Mouse (Mus musculus): Measurements from ENCODE around the gene Gm13124. TPM values are rescaled to one million over a fixed set of nuclear protein-coding genes. Genes with fewer than 3 reads are reported as not detected.
"Not testable (repeated sequence)": the region's sequence is repeated elsewhere in the genome, so short reads cannot be mapped to it uniquely, and the experiment has no call there.

The Gm13124 gene
- total RNA-seq (2021), result not detected

GRCm38 (mm10) chr4:144565034-144565433, at the start of gene Gm13124:
Gene Gm13124, minus strand, starts transcription at chr4:144565134.
- DNase-seq, result no peak

- no peak for DNase-seq
These were observed 49.7 kb upstream of the Gm13124 start for GRCm38 (mm10) chr4:144614586-144614985.

GRCm38 (mm10) chr4:144613407-144613806, 48.5 kb upstream of the Gm13124 start, which contains the start of gene Aadacl4:
Gene Aadacl4, plus strand, starts transcription at chr4:144613707.
- no peak for DNase-seq

GRCm38 (mm10) chr4:144592790-144593189, 27.9 kb upstream of the Gm13124 start:
- DNase-seq, result no peak

- not testable (repeated sequence) for DNase-seq
These were observed 21.3 kb upstream of the Gm13124 start for GRCm38 (mm10) chr4:144586207-144586606.

GRCm38 (mm10) chr4:144567752-144568151, 2.8 kb upstream of the Gm13124 start:
- DNase-seq, result no peak

- no peak for DNase-seq
These were observed 3.7 kb downstream of the Gm13124 start for GRCm38 (mm10) chr4:144561205-144561604.

- no peak for DNase-seq
These were observed 5.1 kb downstream of the Gm13124 start for GRCm38 (mm10) chr4:144559792-144560191.

GRCm38 (mm10) chr4:144551156-144551555, 13.8 kb downstream of the Gm13124 start:
- no peak for DNase-seq

- DNase-seq, result not testable (repeated sequence)
These were observed 19.6 kb downstream of the Gm13124 start for GRCm38 (mm10) chr4:144545339-144545738.

GRCm38 (mm10) chr4:144544689-144545088, 20.2 kb downstream of the Gm13124 start:
- DNase-seq, result no peak

- no peak for DNase-seq
These were observed 45.4 kb downstream of the Gm13124 start, which contains the start of gene 9430007A20Rik for GRCm38 (mm10) chr4:144519522-144519921. Gene 9430007A20Rik, plus strand, starts transcription at chr4:144519822.

- no peak for DNase-seq
These were observed 58.4 kb downstream of the Gm13124 start for GRCm38 (mm10) chr4:144506518-144506917.

Other genes starting within 250 kb of the Gm13124 start
- gene Gm13128, start 234.9 kb downstream of the Gm13124 start, total RNA-seq (2021), result not detected
- gene Gm13119, start 207.2 kb downstream of the Gm13124 start, total RNA-seq (2021), result not detected
- gene Pramef20, start 187.2 kb downstream of the Gm13124 start, total RNA-seq (2021), result not detected
- not detected for gene Pramef12, start 156.7 kb downstream of the Gm13124 start, total RNA-seq (2021)
- not detected for gene 1700012P22Rik, start 126.4 kb downstream of the Gm13124 start, total RNA-seq (2021)
- gene Gm9944, start 111.8 kb downstream of the Gm13124 start, total RNA-seq (2021), result not detected
- not detected for gene Aadacl3, start 101.4 kb downstream of the Gm13124 start, total RNA-seq (2021)
- not detected for gene 9430007A20Rik, start 45.3 kb downstream of the Gm13124 start, total RNA-seq (2021)
- gene Aadacl4, start 48.6 kb upstream of the Gm13124 start, total RNA-seq (2021), result not detected
- not detected for gene Gm436, start 121.2 kb upstream of the Gm13124 start, total RNA-seq (2021)
- gene Gm13178, start 156.3 kb upstream of the Gm13124 start, total RNA-seq (2021), result not detected
- not detected for gene Gm438, start 221.4 kb upstream of the Gm13124 start, total RNA-seq (2021)

Data from layer of hippocampus, postnatal 36 days (tissue).